Mouse (Mus musculus) c-Kit-positive CD71-negative TER-119-negative erythroid progenitor cells, embryonic 14.5 days (primary cell): Measurements from ENCODE around the gene Olfr1120.
"Not testable (repeated sequence)": the region's sequence is repeated elsewhere in the genome, so short reads cannot be mapped to it uniquely, and the experiment has no call there.

Experiments used
- DNase-seq: peaks from one replicate; pipeline ENCODE4 v3.0.0-alpha.2; 2013; ENCODE audit warnings: low read depth

Olfr1120 gene

GRCm38 (mm10) chr2:87354515-87354914 lies at the start of gene Olfr1120:
Gene Olfr1120 (plus strand): TSS chr2:87354815.
- DNase-seq: no peak

- DNase-seq: no peak
Observed at GRCm38 (mm10) chr2:87307281-87307680, 47.3 kb upstream of the Olfr1120 start, which contains the start of gene Olfr1118. Gene Olfr1118 (plus strand): TSS chr2:87307581.

- not testable (repeated sequence) for DNase-seq
Observed at GRCm38 (mm10) chr2:87360121-87360520, 5.5 kb downstream of the Olfr1120 start.

- DNase-seq: no peak
Observed at GRCm38 (mm10) chr2:87369595-87369994, 15.0 kb downstream of the Olfr1120 start, which contains the start of gene Olfr1121. Gene Olfr1121 (plus strand): TSS chr2:87369895.

- DNase-seq: no peak
Observed at GRCm38 (mm10) chr2:87371726-87372125, 17.1 kb downstream of the Olfr1120 start.

GRCm38 (mm10) chr2:87383935-87384334 lies 29.3 kb downstream of the Olfr1120 start:
- DNase-seq: no peak

GRCm38 (mm10) chr2:87385549-87385948 lies 30.9 kb downstream of the Olfr1120 start, which contains the start of gene Olfr1122:
Gene Olfr1122 (plus strand): TSS chr2:87385849.
- DNase-seq: no peak

GRCm38 (mm10) chr2:87393605-87394004 lies 39.0 kb downstream of the Olfr1120 start:
- DNase-seq: not testable (repeated sequence)

- not testable (repeated sequence) for DNase-seq
Observed at GRCm38 (mm10) chr2:87394686-87395085, 40.1 kb downstream of the Olfr1120 start.
